Mouse (Mus musculus) embryo, embryonic 9.5 days (tissue): ENCODE results near the gene Mettl9.
"Not testable (repeated sequence)": the region's sequence is repeated elsewhere in the genome, so short reads cannot be mapped to it uniquely, and the experiment has no call there.

Experiments
- DNase-seq: peaks from one replicate; pipeline ENCODE4 v3.0.0-alpha.2; 2017; ENCODE audit errors: extremely low spot score

Mettl9 gene

DNA sequence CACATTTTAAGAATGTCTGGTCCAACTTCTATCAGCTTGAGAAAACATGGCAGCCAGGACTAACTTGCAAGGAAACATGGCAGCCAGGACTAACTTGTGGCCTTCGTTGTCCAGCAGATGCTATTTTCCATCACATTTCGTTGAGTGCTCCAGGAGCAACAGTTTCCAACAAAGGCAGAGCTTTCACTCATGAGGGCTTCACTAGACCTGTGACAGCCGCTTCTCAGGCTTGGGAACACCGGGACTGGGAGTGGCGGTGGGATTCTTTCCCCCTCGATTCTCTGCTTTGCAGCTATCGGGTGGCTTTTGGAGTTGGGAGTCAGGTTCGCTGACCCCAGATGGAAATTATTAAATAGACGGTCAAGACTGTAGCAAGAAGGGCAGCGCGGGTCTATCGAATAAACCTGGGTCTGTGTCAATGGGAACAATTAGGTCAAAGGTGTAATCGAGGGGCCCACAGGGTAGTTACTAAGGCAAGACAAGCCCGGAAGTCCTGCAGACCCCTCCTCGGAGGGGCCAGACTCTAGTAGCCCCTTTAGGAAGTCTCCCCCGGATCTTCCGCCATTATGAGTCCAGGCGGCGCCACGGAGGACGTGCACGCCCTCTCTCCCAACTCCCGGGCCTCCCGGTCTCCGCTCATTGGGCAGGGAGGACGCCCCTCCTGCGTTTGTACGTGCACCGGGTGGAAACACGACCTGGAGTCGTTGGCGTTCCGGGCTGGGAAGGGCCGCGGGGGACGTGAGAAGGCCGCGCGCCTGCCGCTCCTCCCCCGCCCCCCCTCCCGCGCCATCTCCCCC lies at the start of gene Mettl9:
TSS of gene Mettl9 (plus strand) at position 590 of the 797 bp plus-strand sequence.
- DNase-seq, result peak; percentile 99

- DNase-seq, result no peak
These were observed 43.1 kb upstream of the Mettl9 start for GRCm38 (mm10) chr7:120991191-120991590.

DNA sequence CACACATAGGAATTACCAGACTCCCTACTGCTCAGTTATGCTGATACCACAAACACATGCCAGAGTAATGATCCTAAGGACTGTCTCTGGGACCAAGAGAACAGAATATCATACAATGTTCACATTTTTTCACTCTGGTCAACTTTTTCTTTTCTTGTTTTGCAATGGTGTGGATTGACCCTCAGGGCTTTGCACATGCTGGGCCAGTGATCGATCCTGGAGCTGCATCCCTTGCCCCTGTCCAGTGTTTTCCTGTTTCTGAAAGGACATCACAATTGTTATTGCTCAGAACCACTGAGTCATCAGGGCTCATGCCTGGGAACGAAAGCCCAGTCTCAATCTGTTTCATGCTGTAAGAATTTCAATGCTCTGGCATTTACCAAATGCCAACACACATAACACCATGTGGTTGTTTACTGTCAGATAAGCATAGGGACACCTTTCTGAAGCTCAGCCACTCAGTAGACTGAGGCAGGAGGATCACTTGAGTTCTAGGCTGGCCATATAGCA lies 35.2 kb upstream of the Mettl9 start:
- no peak for DNase-seq

DNA sequence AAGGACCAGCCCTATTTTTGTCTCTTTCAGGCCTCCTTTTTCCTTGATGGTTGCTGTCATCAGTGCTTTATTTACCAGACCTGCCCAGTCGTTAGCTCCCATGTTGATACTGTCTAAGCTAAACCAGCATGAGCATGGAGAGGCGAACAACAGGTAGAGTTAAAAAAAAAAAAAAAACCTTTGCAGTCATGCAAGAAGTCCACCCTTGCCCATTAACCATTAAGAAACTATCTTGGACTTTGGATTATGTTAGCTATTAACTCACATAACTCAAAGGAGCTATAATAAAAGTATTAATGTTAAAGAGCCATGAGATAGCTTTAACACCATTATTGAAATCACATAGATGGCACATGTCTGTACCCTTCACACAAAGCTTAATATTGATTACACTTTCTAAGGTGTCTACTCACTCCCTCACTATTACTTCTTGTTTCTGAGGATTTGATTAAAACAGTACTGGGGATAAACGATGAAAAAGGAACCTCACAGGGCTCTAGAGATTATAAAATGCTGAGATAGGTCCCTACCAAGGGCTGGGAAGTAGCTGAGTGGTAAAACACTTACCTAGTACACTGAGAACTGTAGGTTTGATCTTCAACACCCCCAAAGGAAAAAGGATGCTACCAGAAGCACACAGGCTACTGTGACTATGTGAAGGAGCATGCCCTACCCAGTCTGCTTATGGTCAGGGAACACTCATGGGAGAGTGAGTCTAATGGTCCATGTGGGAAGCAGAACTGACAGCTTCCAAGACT lies 34.0 kb upstream of the Mettl9 start:
- DNase-seq, result no peak

DNA sequence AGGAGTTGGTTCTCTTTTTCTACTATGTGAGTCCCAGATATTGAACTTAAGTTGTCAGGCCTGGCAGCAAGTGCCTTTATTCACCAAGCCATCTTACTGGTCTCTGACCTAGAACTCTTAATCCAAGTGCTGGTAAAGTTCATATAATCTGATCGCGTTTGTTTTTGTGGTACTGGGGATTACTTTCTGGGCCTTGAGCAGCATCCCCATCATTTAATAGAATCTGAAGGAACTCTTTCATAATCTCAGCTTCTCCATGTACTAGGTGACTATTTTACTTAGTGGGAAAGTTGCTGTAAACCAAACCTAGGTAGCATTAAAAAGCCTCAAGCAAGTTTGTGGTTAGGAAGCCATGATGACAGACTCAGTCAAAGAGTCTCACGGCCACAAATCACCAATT lies 32.4 kb upstream of the Mettl9 start:
- DNase-seq, result no peak

- no peak for DNase-seq
These were observed 31.8 kb upstream of the Mettl9 start for GRCm38 (mm10) chr7:121002407-121002928.

GRCm38 (mm10) chr7:121003793-121004418 lies 30.3 kb upstream of the Mettl9 start:
- DNase-seq, result no peak

DNA sequence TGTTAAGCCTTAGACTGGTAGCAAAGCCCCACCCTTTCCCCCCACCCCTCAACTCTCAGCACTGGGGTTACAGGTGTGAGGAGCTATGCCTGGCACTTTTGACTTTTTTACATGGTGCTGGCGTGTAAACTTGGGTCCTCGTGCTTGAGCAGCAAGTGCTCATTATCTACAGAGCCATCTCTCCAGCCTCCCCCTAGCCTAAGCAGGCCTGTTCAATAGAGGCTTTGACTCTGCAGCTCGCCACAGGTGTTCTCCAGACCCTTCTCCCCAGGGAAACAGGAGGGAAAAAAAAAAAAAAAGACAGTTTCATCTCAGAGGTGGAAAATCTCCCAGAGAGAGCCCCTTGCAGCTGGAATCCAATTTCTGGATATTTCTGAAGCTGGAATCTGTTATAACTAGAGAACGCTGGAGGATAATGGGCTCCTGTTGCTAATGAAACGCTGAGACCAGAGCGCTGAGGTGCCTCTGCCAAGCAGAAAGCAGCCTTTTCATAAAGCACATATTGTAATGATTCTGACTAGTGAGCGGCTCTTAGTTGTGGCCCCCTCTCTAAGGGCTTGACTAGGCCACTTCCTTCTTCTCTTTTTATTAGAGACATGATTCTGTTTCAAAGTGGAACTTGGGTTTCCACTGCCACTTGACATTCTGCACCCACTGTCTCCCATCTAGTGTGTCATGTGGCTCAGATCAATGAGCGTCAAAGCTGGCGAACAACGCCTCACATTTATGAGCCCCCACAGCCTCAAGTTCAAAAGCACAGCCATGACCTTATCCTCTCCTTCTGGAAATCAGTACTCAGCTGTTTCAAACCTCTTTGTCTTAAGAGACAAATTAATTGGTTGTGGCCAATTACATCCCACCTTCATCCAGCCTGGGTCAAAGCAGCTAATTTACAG lies 22.2 kb upstream of the Mettl9 start:
- DNase-seq, result no peak

DNA sequence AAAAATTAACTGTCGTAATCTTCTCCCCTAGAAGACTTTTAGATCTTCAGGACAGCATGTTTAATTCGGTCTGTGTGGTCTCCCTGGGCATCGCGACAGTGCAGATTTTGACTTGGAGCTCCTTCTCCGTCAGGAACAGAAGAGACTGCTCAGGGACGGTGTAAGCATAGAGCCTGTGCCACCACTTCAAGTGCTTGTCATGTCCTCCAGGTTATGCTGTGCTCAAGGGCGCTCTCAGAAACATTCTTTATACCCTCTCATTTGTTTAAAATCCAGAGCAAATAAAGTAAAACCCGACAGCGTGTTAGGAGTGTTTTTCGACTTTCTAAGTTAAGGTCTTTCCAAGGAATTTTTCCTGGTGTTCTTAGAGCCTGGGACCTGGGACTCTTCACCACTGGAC lies 19.8 kb upstream of the Mettl9 start:
- no peak for DNase-seq

- DNase-seq, result no peak
These were observed 15.5 kb upstream of the Mettl9 start for GRCm38 (mm10) chr7:121018778-121019177.

DNA sequence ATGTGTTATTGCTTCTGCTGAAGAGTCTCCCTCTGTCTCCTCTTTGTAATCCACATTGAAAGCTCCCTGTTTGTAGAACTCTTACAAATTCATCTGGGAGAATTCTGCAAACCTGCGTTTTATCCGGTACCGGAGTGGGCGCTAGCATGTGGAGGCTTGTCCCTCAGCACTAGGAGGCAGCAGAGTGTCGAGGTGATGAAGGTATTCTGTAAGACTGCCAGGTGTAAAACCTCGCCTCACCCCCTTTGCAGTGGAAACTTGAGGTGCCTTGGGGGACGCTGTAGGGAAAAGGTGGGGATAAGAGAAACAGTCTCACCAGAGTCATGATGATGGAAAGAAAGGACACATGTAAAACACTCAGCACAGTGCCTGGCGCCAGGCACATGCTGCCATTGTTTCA lies 14.0 kb upstream of the Mettl9 start:
- no peak for DNase-seq

GRCm38 (mm10) chr7:121025221-121026008 lies 8.8 kb upstream of the Mettl9 start:
- no peak for DNase-seq

- DNase-seq, result no peak
These were observed 7.9 kb upstream of the Mettl9 start for GRCm38 (mm10) chr7:121026300-121026699.

- DNase-seq, result not testable (repeated sequence)
These were observed 4.3 kb upstream of the Mettl9 start for GRCm38 (mm10) chr7:121029947-121030346.

DNA sequence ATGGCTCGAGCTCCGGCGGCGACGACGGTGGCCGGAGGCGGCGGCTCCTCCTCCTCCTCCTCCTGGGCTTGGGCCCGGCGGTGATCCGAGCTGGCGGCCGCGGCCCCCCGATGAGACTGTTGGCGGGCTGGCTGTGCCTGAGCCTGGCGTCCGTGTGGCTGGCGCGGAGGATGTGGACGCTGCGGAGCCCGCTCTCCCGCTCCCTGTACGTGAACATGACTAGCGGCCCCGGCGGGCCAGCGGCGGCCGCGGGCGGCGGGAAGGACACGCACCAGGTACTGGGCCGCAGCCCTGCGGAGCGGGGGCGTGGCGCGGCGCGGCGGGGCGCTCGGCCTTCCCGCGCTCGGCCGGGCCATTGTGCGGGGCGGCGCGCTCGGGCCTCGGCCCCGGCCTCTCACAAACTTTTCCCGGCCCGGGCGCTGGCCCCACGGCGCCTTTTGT lies 476 bp downstream of the Mettl9 start:
- no peak for DNase-seq

GRCm38 (mm10) chr7:121035161-121035721 lies 996 bp downstream of the Mettl9 start:
- DNase-seq, result peak; percentile 71

- DNase-seq, result no peak
These were observed 6.3 kb downstream of the Mettl9 start for GRCm38 (mm10) chr7:121040595-121040994.

GRCm38 (mm10) chr7:121041989-121042388 lies 7.7 kb downstream of the Mettl9 start:
- DNase-seq, result no peak

- no peak for DNase-seq
These were observed 8.8 kb downstream of the Mettl9 start for GRCm38 (mm10) chr7:121043004-121043403.

DNA sequence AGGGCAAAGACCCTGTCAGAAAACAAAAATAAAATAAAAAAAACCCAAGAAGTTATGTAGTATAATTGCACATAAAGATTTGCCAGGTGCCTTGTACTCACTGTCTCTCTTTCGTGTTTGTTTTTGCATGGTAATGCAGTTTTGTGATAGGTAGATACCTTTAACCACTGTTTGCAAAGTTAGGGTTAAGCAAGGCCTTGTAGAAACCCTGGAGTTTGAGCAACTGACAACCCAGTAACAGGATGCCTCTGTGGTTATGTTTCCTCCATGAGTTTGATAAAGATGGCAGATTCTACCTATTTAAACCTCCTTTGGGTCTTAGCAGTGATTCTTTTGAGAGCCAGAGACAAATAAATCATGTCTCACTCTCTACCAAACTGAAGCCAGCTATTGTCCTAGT lies 9.3 kb downstream of the Mettl9 start:
- DNase-seq, result no peak
